Mouse (Mus musculus) small intestine, adult 2 months (tissue): Measurements from ENCODE around the gene Dennd1b.

Source experiments
- CTCF ChIP-seq: fragments of 200-500 bp; IDR thresholded peaks from 2 replicates; pipeline ENCODE4 v1.5.1; 2012; ENCODE audit warnings: low read depth, mild to moderate bottlenecking, control low read depth, inconsistent platforms, low read length, moderate library complexity, mixed read lengths; ENCODE audit not compliant: insufficient replicate concordance, insufficient read length; ENCODE audit errors: extremely low read depth
- POLR2A ChIP-seq: fragments of 200-500 bp; IDR thresholded peaks from 2 replicates; pipeline ENCODE4 v1.6.1; 2012; ENCODE audit warnings: low read depth, mild to moderate bottlenecking, control low read depth, inconsistent platforms, low read length, moderate library complexity

DNA sequence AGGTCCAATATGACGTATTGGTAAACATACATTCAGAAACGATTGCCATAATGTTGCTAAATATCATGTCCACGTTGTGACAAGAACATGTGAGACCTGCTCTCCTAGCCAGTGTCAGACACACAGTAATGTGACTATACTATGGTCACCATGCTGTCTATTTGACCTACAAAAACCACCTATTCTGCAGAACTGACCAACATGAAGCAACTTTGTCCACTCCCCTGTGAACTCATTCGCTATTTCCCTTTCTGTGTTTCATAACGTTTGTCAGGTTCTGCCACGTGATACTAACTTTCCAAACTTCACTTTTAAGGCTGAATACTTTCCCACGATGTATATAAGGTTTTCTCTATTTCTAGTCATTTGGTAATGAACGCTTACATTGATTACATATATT, 22.8 kb upstream of the Dennd1b start:
- TF ChIP-seq CTCF (no peak), POLR2A (no peak)
